Mouse (Mus musculus) lung, embryonic 14.5 days (tissue): ENCODE data around the gene Nrros. TPM values are rescaled to one million over a fixed set of nuclear protein-coding genes. Genes with fewer than 3 reads are reported as not detected.
A peak's percentile ranks its signal among the peaks of the same experiment; 100 is the strongest.

ENCODE experiments used
- ATAC-seq: fragments of 200-750 bp; cut with Nextera tagmentation; 2 replicates; pipeline ENCODE4 v1.8.0; 2017; ENCODE audit warnings: mild to moderate bottlenecking, moderate TSS enrichment, moderate library complexity; ENCODE audit not compliant: insufficient read depth
- DNase-seq: peaks from one replicate; pipeline ENCODE4 v3.0.0-alpha.2; 2015
- H3K27ac ChIP-seq: fragments of 300-500 bp; sonication (generic); 2 replicates; pipeline ENCODE4 v1.5.1; 2014; ENCODE audit warnings: low read depth, mild to moderate bottlenecking, moderate library complexity
- H3K27me3 ChIP-seq: fragments of 300-500 bp; sonication (generic); 2 replicates; pipeline ENCODE4 v1.6.1; 2014; ENCODE audit warnings: low read length, control low read depth; ENCODE audit not compliant: insufficient read depth
- H3K36me3 ChIP-seq: fragments of 300-500 bp; sonication (generic); 2 replicates; pipeline ENCODE4 v1.6.1; 2014; ENCODE audit warnings: control low read depth; ENCODE audit not compliant: insufficient read depth
- H3K4me1 ChIP-seq: fragments of 300-500 bp; sonication (generic); 2 replicates; pipeline ENCODE4 v1.6.1; 2014; ENCODE audit warnings: antibody characterized with exemption, control low read depth; ENCODE audit not compliant: insufficient read depth
- H3K4me2 ChIP-seq: fragments of 300-500 bp; sonication (generic); 2 replicates; pipeline ENCODE4 v1.6.1; 2014; ENCODE audit warnings: mild to moderate bottlenecking
- H3K4me3 ChIP-seq: fragments of 300-500 bp; sonication (generic); 2 replicates; pipeline ENCODE4 v1.5.1; 2014; ENCODE audit warnings: low read depth, low read length
- H3K9ac ChIP-seq: fragments of 300-500 bp; sonication (generic); 2 replicates; pipeline ENCODE4 v1.6.1; 2014
- H3K9me3 ChIP-seq: fragments of 300-500 bp; sonication (generic); 2 replicates; pipeline ENCODE4 v1.6.1; 2016; ENCODE audit warnings: low read depth, low read length, control low read depth
- CTCF ChIP-seq: IDR thresholded peaks from 2 replicates; pipeline ENCODE4 v1.5.1; 2016; ENCODE audit warnings: antibody characterized with exemption, low read depth
- WGBS: fragments of 180-500 bp; shearing (Covaris S2); extraction: QIAGEN DNeasy Blood & Tissue Kit; methylation state at CpG from one replicate; pipeline ENCODE4 v1.1.7; 2014; 5-methylcytosine and 5-hydroxymethylcytosine counted together
- polyA plus RNA-seq: library from polyadenylated mRNA; unstranded; fragments of >200 nt; fragmentation: Nextera tagmentation; extraction: Ambion mirVana; gene quantifications from 2 replicates; pipeline ENCODE4 v1.2.1, GENCODE M21; 2014

Nrros gene
- polyA plus RNA-seq, 1 experiment from 2014 or later: 42.6 TPM

GRCm38 (mm10) chr16:32110951-32111699, 54.3 kb downstream of the Nrros start:
- Histone ChIP-seq H3K36me3 (peaks cover 16% of the 10 kb centered on the region; the same call in 1 of the 2 replicates), H3K4me3 (no peak overlapping the region), H3K27me3 (no peaks in the 10 kb centered on the region), H3K4me2 (no peak overlapping the region), H3K4me1 (no peaks in the 10 kb centered on the region), H3K9me3 (no peaks in the 10 kb centered on the region), H3K27ac (no peak overlapping the region), H3K9ac (no peak overlapping the region)
- TF ChIP-seq CTCF: no peak
- ATAC-seq (no peak), DNase-seq (peak; percentile 50)
- 73% methylated on average over 15 of the region's 15 CpGs for WGBS

GRCm38 (mm10) chr16:32108578-32108977, 56.8 kb downstream of the Nrros start:
- WGBS: 91% methylated on average over 2 of the region's 2 CpGs
- no peak overlapping the region for H3K9ac ChIP-seq
- ATAC-seq (no peak), DNase-seq (no peak)
- no peak overlapping the region for H3K4me2 ChIP-seq
- H3K9me3 ChIP-seq: no peaks in the 10 kb centered on the region
- H3K27ac ChIP-seq: no peak overlapping the region
- no peak overlapping the region for H3K4me3 ChIP-seq
- no peak for TF ChIP-seq CTCF
- H3K27me3 ChIP-seq: no peaks in the 10 kb centered on the region
- peaks cover 20% of the 10 kb centered on the region; the same call in 1 of the 2 replicates for H3K36me3 ChIP-seq
- no peaks in the 10 kb centered on the region for H3K4me1 ChIP-seq

GRCm38 (mm10) chr16:32108170-32108569, 57.2 kb downstream of the Nrros start:
- Histone ChIP-seq H3K27me3 (no peaks in the 10 kb centered on the region), H3K36me3 (peaks cover 20% of the 10 kb centered on the region; the same call in 1 of the 2 replicates), H3K27ac (no peak overlapping the region), H3K4me3 (no peak overlapping the region), H3K9ac (no peak overlapping the region), H3K4me1 (no peaks in the 10 kb centered on the region), H3K4me2 (no peak overlapping the region), H3K9me3 (no peaks in the 10 kb centered on the region)
- TF ChIP-seq CTCF: no peak
- WGBS: 72% methylated on average over 7 of the region's 7 CpGs
- DNase-seq (no peak), ATAC-seq (no peak)

- DNase-seq (no peak), ATAC-seq (no peak)
- Histone ChIP-seq H3K9ac (no peak overlapping the region), H3K4me2 (no peak overlapping the region), H3K27me3 (no peaks in the 10 kb centered on the region), H3K9me3 (no peaks in the 10 kb centered on the region), H3K36me3 (peaks cover 23% of the 10 kb centered on the region; the same call in 1 of the 2 replicates), H3K4me3 (no peak overlapping the region), H3K4me1 (no peaks in the 10 kb centered on the region), H3K27ac (no peak overlapping the region)
- TF ChIP-seq CTCF: no peak
- WGBS: 88% methylated on average over 12 of the region's 12 CpGs
Observed at GRCm38 (mm10) chr16:32107342-32108045, 57.9 kb downstream of the Nrros start.

- no peak overlapping the region for H3K4me3 ChIP-seq
- 90% methylated on average over 1 of the region's 1 CpGs for WGBS
- H3K27me3 ChIP-seq: no peaks in the 10 kb centered on the region
- H3K9me3 ChIP-seq: no peaks in the 10 kb centered on the region
- DNase-seq (no peak), ATAC-seq (no peak)
- H3K4me1 ChIP-seq: no peaks in the 10 kb centered on the region
- no peak overlapping the region for H3K4me2 ChIP-seq
- TF ChIP-seq CTCF: peak; percentile 6; the same call in 1 of the 2 replicates
- peaks cover 28% of the 10 kb centered on the region; the same call in 1 of the 2 replicates for H3K36me3 ChIP-seq
- H3K9ac ChIP-seq: no peak overlapping the region
- H3K27ac ChIP-seq: no peak overlapping the region
Observed at GRCm38 (mm10) chr16:32105698-32106097, 59.7 kb downstream of the Nrros start.

GRCm38 (mm10) chr16:32102295-32102694, 63.1 kb downstream of the Nrros start:
- peaks cover 21% of the 10 kb centered on the region; the same call in 1 of the 2 replicates for H3K36me3 ChIP-seq
- no peaks in the 10 kb centered on the region for H3K4me1 ChIP-seq
- WGBS: 91% methylated on average over 13 of the region's 13 CpGs
- ATAC-seq (no peak), DNase-seq (no peak)
- no peak overlapping the region for H3K4me3 ChIP-seq
- H3K27ac ChIP-seq: no peak overlapping the region
- H3K9me3 ChIP-seq: no peaks in the 10 kb centered on the region
- no peaks in the 10 kb centered on the region for H3K27me3 ChIP-seq
- no peak overlapping the region for H3K4me2 ChIP-seq
- TF ChIP-seq CTCF: no peak
- no peak overlapping the region for H3K9ac ChIP-seq

- H3K9ac ChIP-seq: peak within 1 kb of the TSS; percentile 87
- H3K4me1 ChIP-seq: no peaks in the 10 kb centered on the region
- WGBS: under 1% methylated on average over 34 of the region's 34 CpGs
- ATAC-seq (peak; percentile 97), DNase-seq (peak; percentile 96)
- H3K4me3 ChIP-seq: peak within 1 kb of the TSS; percentile 88
- no peaks in the 10 kb centered on the region for H3K27me3 ChIP-seq
- no peaks in the 10 kb centered on the region for H3K9me3 ChIP-seq
- H3K4me2 ChIP-seq: peak within 1 kb of the TSS; percentile 85
- H3K27ac ChIP-seq: peak within 1 kb of the TSS; percentile 86
- no peak for TF ChIP-seq CTCF
- H3K36me3 ChIP-seq: peaks cover 18% of the 10 kb centered on the region
Observed at GRCm38 (mm10) chr16:32099638-32100150, 65.7 kb downstream of the Nrros start, which contains the start of the genes Pigx and Cep19. Gene Pigx, minus strand, starts transcription at chr16:32099740. Gene Cep19, plus strand, starts transcription at chr16:32099800.
